Comparison of ENCODE assay signal across 8 mouse cellular contexts in the genomic region with DNA sequence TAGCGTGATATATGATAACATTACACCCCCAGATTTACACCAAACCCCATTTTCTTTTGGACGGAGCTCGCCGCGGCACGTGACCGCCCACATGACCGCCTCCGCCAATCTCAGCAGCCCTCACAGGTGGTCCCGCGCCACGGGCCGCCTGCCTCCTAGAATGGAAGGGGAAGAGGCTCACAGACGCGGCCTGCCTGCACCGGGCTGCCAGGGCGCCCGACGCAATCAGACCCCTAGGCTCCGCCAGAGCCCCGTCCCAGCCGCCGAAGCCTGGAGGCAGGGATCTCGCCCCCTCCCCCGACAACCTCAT. TPM values are rescaled to one million over a fixed set of nuclear protein-coding genes. Genes with fewer than 3 reads are reported as not detected.
DNase-seq lines count a peak whose midpoint lies in the region; ATAC-seq and TF ChIP-seq lines count a peak whose summit lies in the region.

No protein-coding gene starts in this region.

- H3K36me3 ChIP-seq in ES-E14 (ENCODE audit: control insufficient read depth, insufficient read depth, low read length, poor library complexity, severe bottlenecking): no peaks in the 10 kb centered on the region
- H3K36me3 ChIP-seq in heart, embryonic 14.5 days (ENCODE audit: control insufficient read depth, insufficient read depth, low read length): no peaks in the 10 kb centered on the region

- peak overlapping the region; percentile 49 to 51 for H3K4me3 ChIP-seq in ES-E14 (ENCODE audit: insufficient read depth in 1 of 2, low read depth in 1 of 2, low read length in 2 of 2, poor library complexity in 1 of 2, severe bottlenecking in 1 of 2)
- peak overlapping the region; percentile 4 to 24; a peak in 3 of 4 replicates for H3K4me3 ChIP-seq in heart, embryonic 14.5 days (ENCODE audit: control insufficient read depth in 1 of 2, insufficient read depth in 1 of 2, low read depth in 1 of 2, low read length in 2 of 2)

- H3K27ac ChIP-seq in ES-E14 (ENCODE audit: insufficient read depth, low read depth, low read length, poor library complexity, severe bottlenecking): no peak overlapping the region
- no peak overlapping the region for H3K27ac ChIP-seq in heart, embryonic 14.5 days (replicated peaks in 1 of 2; ENCODE audit: control insufficient read depth in 1 of 2, insufficient read depth in 1 of 2, low read depth in 2 of 2, low read length in 2 of 2)

- H3K9ac ChIP-seq in ES-E14 (ENCODE audit: insufficient read depth, low read depth, low read length, poor library complexity, severe bottlenecking): no peak overlapping the region
- no peak overlapping the region for H3K9ac ChIP-seq in heart, embryonic 14.5 days (ENCODE audit: low read length)

- H3K9me3 ChIP-seq in ES-E14 (ENCODE audit: control insufficient read depth, insufficient read depth, low read depth, low read length): no peaks in the 10 kb centered on the region
- no peaks in the 10 kb centered on the region for H3K9me3 ChIP-seq in heart, embryonic 14.5 days (ENCODE audit: control insufficient read depth, low read length)

- WGBS in heart, embryonic 14.5 days: under 1% methylated on average over 25 of the region's 25 CpGs

- ATAC-seq in heart, embryonic 14.5 days (ENCODE audit: insufficient number of reproducible peaks, insufficient read depth, low FRiP score, low read depth): no peak
- ATAC-seq in megakaryocyte progenitor cell, adult 5-6 weeks (replicated peaks; ENCODE audit: poor library complexity): peak; percentile 25
- no peak for ATAC-seq in monocyte, adult 5-6 weeks (replicated peaks; ENCODE audit: insufficient number of reproducible peaks, low FRiP score, low TSS enrichment, poor library complexity, severe bottlenecking)

- peaks cover 100% of the 10 kb centered on the region for H3K27me3 ChIP-seq in heart, embryonic 14.5 days (ENCODE audit: control insufficient read depth, insufficient read depth, low read length)

- peak overlapping the region; percentile 45 for H3K4me2 ChIP-seq in heart, embryonic 14.5 days (ENCODE audit: low read length)

- in situ Hi-C loops in ES-E14 (cut with MboI; ENCODE audit: low sequenced_read_pairs in 2 of 2, unreplicated experiment in 2 of 2): loop anchor here (5.0 to 25.0 kb wide), 2 partner anchors 605 to 1045 kb away; no protein-coding TSS in a partner anchor

- peaks cover 0 to 8% of the 10 kb centered on the region in 2 experiments; a peak in 1 of 4 replicates for H3K4me1 ChIP-seq in ES-E14 (ENCODE audit: control insufficient read depth in 2 of 2, insufficient read depth in 2 of 2, low read length in 2 of 2, poor library complexity in 1 of 2)
- peaks cover 2 to 20% of the 10 kb centered on the region in 2 experiments; a peak in 1 of 4 replicates for H3K4me1 ChIP-seq in heart, embryonic 14.5 days (ENCODE audit: control insufficient read depth in 2 of 2, insufficient read depth in 2 of 2, low read length in 2 of 2)

- no peak for DNase-seq in ES-E14 (ENCODE audit: low read depth, low spot score)
- peak; percentile 92 for DNase-seq in embryo, embryonic 10 days (ENCODE audit: low spot score)
- peak; percentile 96 for DNase-seq in kidney, postnatal 36 days
- DNase-seq in thymus, postnatal 4 days: peak; percentile 72
- DNase-seq in frontal cortex, postnatal 36 days (ENCODE audit: low spot score in 2 of 2): no peak

TF ChIP-seq in ES-E14, 5 proteins besides CTCF, POLR2A, EP300 and RAD21:
- no peak for TF ChIP-seq ZNF384 (IDR thresholded peaks at IDR 0.05; ENCODE audit: low read depth, low read length)
- no peak for TF ChIP-seq ZC3H11A (IDR thresholded peaks at IDR 0.05; ENCODE audit: borderline replicate concordance, low read depth, low read length)
- TF ChIP-seq MAFK (IDR thresholded peaks at IDR 0.05; ENCODE audit: insufficient read depth, low read depth, low read length): no peak
- no peak for TF ChIP-seq CHD2 (IDR thresholded peaks at IDR 0.05; ENCODE audit: low read depth, low read length)
- no peak for TF ChIP-seq HCFC1 (IDR thresholded peaks at IDR 0.05; ENCODE audit: borderline replicate concordance, insufficient read depth, low read length)
TF ChIP-seq in ES-E14: peak in this region for 0.

RNA-seq across cellular contexts. Expression of a gene that starts 4.2 kb away (rescaled TPM):
- total RNA-seq in ES-E14 (2012; rRNA removed): 0.42 and 0.89 TPM in 2 replicates
- polyA plus RNA-seq in heart, embryonic 14.5 days (2014; fragmentation: Nextera tagmentation; extraction: Ambion mirVana): 0.12 and 0.28 TPM in 2 replicates
- total RNA-seq in megakaryocyte progenitor cell, adult 5-6 weeks (2015): 11.4 and 15.7 TPM in 2 replicates
- 5.5 and 8.2 TPM in 2 replicates for total RNA-seq in megakaryocyte progenitor cell, adult 5-6 weeks (2017)
- total RNA-seq in monocyte, adult 5-6 weeks (2017): not detected in 3 replicates

RNA-seq across cellular contexts. Expression of a gene that starts 4.3 kb away (rescaled TPM):
- total RNA-seq in ES-E14 (2012; rRNA removed): 0.31 TPM in 1 of 2 replicates, not detected in the other
- not detected in 2 replicates for polyA plus RNA-seq in heart, embryonic 14.5 days (2014; fragmentation: Nextera tagmentation; extraction: Ambion mirVana)
- not detected in 2 replicates for total RNA-seq in megakaryocyte progenitor cell, adult 5-6 weeks (2015)
- total RNA-seq in megakaryocyte progenitor cell, adult 5-6 weeks (2017): 0.84 TPM in 1 of 2 replicates, not detected in the other
- 5.6 TPM in 1 of 3 replicates, not detected in the others for total RNA-seq in monocyte, adult 5-6 weeks (2017)

RNA-seq across cellular contexts. Expression of a gene that starts 4.3 kb away (rescaled TPM):
- total RNA-seq in ES-E14 (2012; rRNA removed): 0.27 TPM in 1 of 2 replicates, not detected in the other
- 0.35 and 0.86 TPM in 2 replicates for polyA plus RNA-seq in heart, embryonic 14.5 days (2014; fragmentation: Nextera tagmentation; extraction: Ambion mirVana)
- total RNA-seq in megakaryocyte progenitor cell, adult 5-6 weeks (2015): 0.59 and 2.1 TPM in 2 replicates
- 0.37 and 0.42 TPM in 2 replicates for total RNA-seq in megakaryocyte progenitor cell, adult 5-6 weeks (2017)
- total RNA-seq in monocyte, adult 5-6 weeks (2017): 0.29 TPM in 1 of 3 replicates, not detected in the others

RNA-seq across cellular contexts. Expression of a gene that starts 8.9 kb away (rescaled TPM):
- not detected in 2 replicates for total RNA-seq in ES-E14 (2012; rRNA removed)
- not detected in 2 replicates for polyA plus RNA-seq in heart, embryonic 14.5 days (2014; fragmentation: Nextera tagmentation; extraction: Ambion mirVana)
- total RNA-seq in megakaryocyte progenitor cell, adult 5-6 weeks (2015): 0.22 TPM in 1 of 2 replicates, not detected in the other
- total RNA-seq in megakaryocyte progenitor cell, adult 5-6 weeks (2017): not detected in 2 replicates
- total RNA-seq in monocyte, adult 5-6 weeks (2017): not detected in 3 replicates

RNA-seq across cellular contexts. Expression of a gene that starts 13.0 kb away (rescaled TPM):
- total RNA-seq in ES-E14 (2012; rRNA removed): 0.49 TPM in 1 of 2 replicates, not detected in the other
- polyA plus RNA-seq in heart, embryonic 14.5 days (2014; fragmentation: Nextera tagmentation; extraction: Ambion mirVana): 0.31 and 1.3 TPM in 2 replicates
- 2.3 and 3.1 TPM in 2 replicates for total RNA-seq in megakaryocyte progenitor cell, adult 5-6 weeks (2015)
- total RNA-seq in megakaryocyte progenitor cell, adult 5-6 weeks (2017): 0.83 and 1.1 TPM in 2 replicates
- total RNA-seq in monocyte, adult 5-6 weeks (2017): 0.39 TPM in 1 of 3 replicates, not detected in the others

Comparison
In these comparisons a context has a peak if more than half of its experiments do, and no peak if none do; other contexts are left out.
1. DNase-seq: peak in embryo, embryonic 10 days (single experiment), kidney, postnatal 36 days (2 of 2) and thymus, postnatal 4 days (single experiment); none in ES-E14 (single experiment) and frontal cortex, postnatal 36 days (0 of 2).